9 mouse cellular contexts compared by ENCODE assay signal in genomic region chr2:32647366-32647765, GRCm38 (mm10). TPM values are rescaled to one million over a fixed set of nuclear protein-coding genes. Genes with fewer than 3 reads are reported as not detected.
DNase-seq lines count a peak whose midpoint lies in the region; ATAC-seq and TF ChIP-seq lines count a peak whose summit lies in the region.
"Had no signal": no experiment of that assay in that cellular context is flagged by ENCODE, and none has a peak within 500 bp of the region (broad histone marks: within the 10 kb centered on the region; RNA-seq: fewer than 3 reads in every experiment).

No protein-coding gene starts in this region.

- no peak for TF ChIP-seq CTCF in small intestine, adult 2 months (IDR thresholded peaks at IDR 0.05; ENCODE audit: extremely low read depth, insufficient read length, insufficient replicate concordance, low read depth, low read length)

- peak overlapping the region; percentile 32 for H3K4me3 ChIP-seq in forebrain, embryonic 10.5 days
- no peak overlapping the region for H3K4me3 ChIP-seq in forebrain, embryonic 13.5 days
- peak overlapping the region; percentile 94 for H3K4me3 ChIP-seq in megakaryocyte, embryonic 14.5 days (replicated peaks)
- H3K4me3 ChIP-seq in limb, embryonic 10.5 days = peak overlapping the region; percentile 39
- H3K4me3 ChIP-seq in small intestine, adult 2 months (ENCODE audit: low read depth, low read length) = peak overlapping the region; percentile 35

- no peak for ATAC-seq in forebrain, embryonic 13.5 days
- ATAC-seq in megakaryocyte, adult 5-6 weeks (ENCODE audit: poor library complexity, severe bottlenecking) = no peak
- ATAC-seq in erythroid progenitor cell, adult 5-6 weeks (replicated peaks; ENCODE audit: low FRiP score, poor library complexity, severe bottlenecking) = no peak

- no peaks in the 10 kb centered on the region for H3K27me3 ChIP-seq in forebrain, embryonic 10.5 days (ENCODE audit: poor library complexity, severe bottlenecking)
- no peaks in the 10 kb centered on the region for H3K27me3 ChIP-seq in forebrain, embryonic 13.5 days
- H3K27me3 ChIP-seq in megakaryocyte, embryonic 14.5 days (replicated peaks) = no peaks in the 10 kb centered on the region
- no peaks in the 10 kb centered on the region for H3K27me3 ChIP-seq in limb, embryonic 10.5 days (ENCODE audit: low read depth, poor library complexity, severe bottlenecking)
- no peaks in the 10 kb centered on the region for H3K27me3 ChIP-seq in small intestine, adult 2 months (ENCODE audit: control insufficient read depth, insufficient read depth, low read length)

- H3K9me3 ChIP-seq in forebrain, embryonic 10.5 days = no peaks in the 10 kb centered on the region
- H3K9me3 ChIP-seq in forebrain, embryonic 13.5 days (replicated peaks) = no peaks in the 10 kb centered on the region
- H3K9me3 ChIP-seq in megakaryocyte, embryonic 14.5 days = no peaks in the 10 kb centered on the region
- H3K9me3 ChIP-seq in limb, embryonic 10.5 days (replicated peaks) = no peaks in the 10 kb centered on the region

- DNase-seq in forebrain, embryonic 10.5 days (ENCODE audit: extremely low spot score, low spot score) = no peak
- DNase-seq in limb, embryonic 10.5 days (ENCODE audit: low spot score) = no peak
- no peak for DNase-seq in ovary, postnatal 36 days (ENCODE audit: low spot score)

- peaks cover 17% of the 10 kb centered on the region for H3K4me1 ChIP-seq in forebrain, embryonic 10.5 days
- no peaks in the 10 kb centered on the region for H3K4me1 ChIP-seq in forebrain, embryonic 13.5 days
- peaks cover 93% of the 10 kb centered on the region for H3K4me1 ChIP-seq in megakaryocyte, embryonic 14.5 days
- H3K4me1 ChIP-seq in limb, embryonic 10.5 days = peaks cover 28% of the 10 kb centered on the region
- H3K4me1 ChIP-seq in small intestine, adult 2 months (ENCODE audit: control insufficient read depth, insufficient read depth, insufficient read length, low read length) = no peaks in the 10 kb centered on the region; the same call in 1 of the 2 replicates

- no peak overlapping the region for H3K9ac ChIP-seq in forebrain, embryonic 13.5 days

- no peak overlapping the region for H3K4me2 ChIP-seq in forebrain, embryonic 13.5 days

- TF ChIP-seq POLR2A in small intestine, adult 2 months (IDR thresholded peaks at IDR 0.05; ENCODE audit: low read depth, low read length) = no peak

- 90% methylated on average over 7 of the region's 7 CpGs for WGBS in forebrain, embryonic 10.5 days
- WGBS in forebrain, embryonic 13.5 days = 93% methylated on average over 7 of the region's 7 CpGs
- 90% methylated on average over 7 of the region's 7 CpGs for WGBS in limb, embryonic 10.5 days
- WGBS in small intestine, adult 2 months = 72% methylated on average over 7 of the region's 7 CpGs

- H3K36me3 ChIP-seq in forebrain, embryonic 10.5 days (replicated peaks) = no peaks in the 10 kb centered on the region
- H3K36me3 ChIP-seq in forebrain, embryonic 13.5 days (ENCODE audit: poor library complexity, severe bottlenecking) = no peaks in the 10 kb centered on the region
- peaks cover 41% of the 10 kb centered on the region for H3K36me3 ChIP-seq in megakaryocyte, embryonic 14.5 days (replicated peaks; ENCODE audit: low read length)
- H3K36me3 ChIP-seq in limb, embryonic 10.5 days = no peaks in the 10 kb centered on the region
- no peaks in the 10 kb centered on the region for H3K36me3 ChIP-seq in small intestine, adult 2 months (ENCODE audit: control insufficient read depth, insufficient read depth, low read length)

- H3K27ac ChIP-seq in forebrain, embryonic 10.5 days = 0 out of 2 replicates have a peak overlapping the region, but pooled peaks have one; percentile 13
- no peak overlapping the region for H3K27ac ChIP-seq in forebrain, embryonic 13.5 days
- H3K27ac ChIP-seq in limb, embryonic 10.5 days = peak overlapping the region; percentile 53
- peak overlapping the region; percentile 86 for H3K27ac ChIP-seq in small intestine, adult 2 months (ENCODE audit: insufficient read depth, low read depth, low read length)

RNA-seq across cellular contexts. Expression of gene Eng, which starts 1.0 kb away (rescaled TPM):
- 24.5 and 24.7 TPM in 2 replicates for polyA plus RNA-seq in forebrain, embryonic 10.5 days (2016; fragmentation: Nextera tagmentation; extraction: Ambion mirVana)
- 20.4 and 21.2 TPM in 2 replicates for polyA plus RNA-seq in forebrain, embryonic 13.5 days (2015; fragmentation: Nextera tagmentation; extraction: Ambion mirVana)
- polyA plus RNA-seq in megakaryocyte, embryonic 14.5 days (2012; ENCODE audit: insufficient read depth, low replicate concordance) = 90.6 and 227 TPM in 2 replicates
- 6.3 and 7.9 TPM in 2 replicates for total RNA-seq in megakaryocyte, adult 5-6 weeks (2015)
- total RNA-seq in megakaryocyte, adult 5-6 weeks (2017) = 2.0 and 2.2 TPM in 2 replicates
- 27.9 and 28.5 TPM in 2 replicates for polyA plus RNA-seq in limb, embryonic 10.5 days (2016; fragmentation: Nextera tagmentation; extraction: Ambion mirVana)
- 36.8 and 54.4 TPM in 2 replicates for polyA plus RNA-seq in small intestine, adult 2 months (2012; rRNA removed)
- 5.4 and 15.5 TPM in 2 replicates for total RNA-seq in erythroid progenitor cell, adult 5-6 weeks (2015; ENCODE audit: low replicate concordance)
- total RNA-seq in erythroid progenitor cell, adult 5-6 weeks (2017; ENCODE audit: low replicate concordance) = 0.64 and 1.4 TPM in 2 replicates
- total RNA-seq: neutrophil, adult 5-6 weeks had no signal

RNA-seq across cellular contexts. Expression of gene Ak1, which starts 25.8 kb away (rescaled TPM):
- polyA plus RNA-seq in forebrain, embryonic 10.5 days (2016; fragmentation: Nextera tagmentation; extraction: Ambion mirVana) = 17.8 and 20.2 TPM in 2 replicates
- polyA plus RNA-seq in forebrain, embryonic 13.5 days (2015; fragmentation: Nextera tagmentation; extraction: Ambion mirVana) = 48.8 and 48.9 TPM in 2 replicates
- polyA plus RNA-seq in megakaryocyte, embryonic 14.5 days (2012; ENCODE audit: insufficient read depth, low replicate concordance) = 11.0 and 12.2 TPM in 2 replicates
- total RNA-seq in megakaryocyte, adult 5-6 weeks (2015) = not detected in 2 replicates
- not detected in 2 replicates for total RNA-seq in megakaryocyte, adult 5-6 weeks (2017)
- 21.6 and 35.7 TPM in 2 replicates for polyA plus RNA-seq in limb, embryonic 10.5 days (2016; fragmentation: Nextera tagmentation; extraction: Ambion mirVana)
- 3.4 and 3.7 TPM in 2 replicates for polyA plus RNA-seq in small intestine, adult 2 months (2012; rRNA removed)
- 0.84 TPM in 1 of 2 replicates, not detected in the other for total RNA-seq in erythroid progenitor cell, adult 5-6 weeks (2015; ENCODE audit: low replicate concordance)
- not detected in 2 replicates for total RNA-seq in erythroid progenitor cell, adult 5-6 weeks (2017; ENCODE audit: low replicate concordance)
- total RNA-seq: neutrophil, adult 5-6 weeks had no signal

RNA-seq across cellular contexts. Expression of gene St6galnac6, which starts 47.9 kb away (rescaled TPM):
- 13.3 and 13.8 TPM in 2 replicates for polyA plus RNA-seq in forebrain, embryonic 10.5 days (2016; fragmentation: Nextera tagmentation; extraction: Ambion mirVana)
- 10.0 and 10.8 TPM in 2 replicates for polyA plus RNA-seq in forebrain, embryonic 13.5 days (2015; fragmentation: Nextera tagmentation; extraction: Ambion mirVana)
- polyA plus RNA-seq in megakaryocyte, embryonic 14.5 days (2012; ENCODE audit: insufficient read depth, low replicate concordance) = 36.4 and 40.9 TPM in 2 replicates
- total RNA-seq in megakaryocyte, adult 5-6 weeks (2015) = 8.2 and 8.6 TPM in 2 replicates
- total RNA-seq in megakaryocyte, adult 5-6 weeks (2017) = 13.1 and 13.3 TPM in 2 replicates
- polyA plus RNA-seq in limb, embryonic 10.5 days (2016; fragmentation: Nextera tagmentation; extraction: Ambion mirVana) = 11.8 and 16.7 TPM in 2 replicates
- polyA plus RNA-seq in small intestine, adult 2 months (2012; rRNA removed) = 12.5 and 18.2 TPM in 2 replicates
- total RNA-seq in erythroid progenitor cell, adult 5-6 weeks (2015; ENCODE audit: low replicate concordance) = not detected in 2 replicates
- 0.64 and 3.9 TPM in 2 replicates for total RNA-seq in erythroid progenitor cell, adult 5-6 weeks (2017; ENCODE audit: low replicate concordance)

RNA-seq across cellular contexts. Expression of gene Fpgs, which starts 56.6 kb away (rescaled TPM):
- polyA plus RNA-seq in forebrain, embryonic 10.5 days (2016; fragmentation: Nextera tagmentation; extraction: Ambion mirVana) = 27.4 and 29.5 TPM in 2 replicates
- polyA plus RNA-seq in forebrain, embryonic 13.5 days (2015; fragmentation: Nextera tagmentation; extraction: Ambion mirVana) = 14.2 and 15.7 TPM in 2 replicates
- 39.7 and 57.5 TPM in 2 replicates for polyA plus RNA-seq in megakaryocyte, embryonic 14.5 days (2012; ENCODE audit: insufficient read depth, low replicate concordance)
- total RNA-seq in megakaryocyte, adult 5-6 weeks (2015) = 0.91 and 4.6 TPM in 2 replicates
- 2.6 and 3.0 TPM in 2 replicates for total RNA-seq in megakaryocyte, adult 5-6 weeks (2017)
- 31.6 and 35.4 TPM in 2 replicates for polyA plus RNA-seq in limb, embryonic 10.5 days (2016; fragmentation: Nextera tagmentation; extraction: Ambion mirVana)
- polyA plus RNA-seq in small intestine, adult 2 months (2012; rRNA removed) = 25.6 and 26.0 TPM in 2 replicates
- not detected in 2 replicates for total RNA-seq in erythroid progenitor cell, adult 5-6 weeks (2015; ENCODE audit: low replicate concordance)
- 1.5 and 3.7 TPM in 2 replicates for total RNA-seq in erythroid progenitor cell, adult 5-6 weeks (2017; ENCODE audit: low replicate concordance)
